Mouse (Mus musculus): Measurements from ENCODE around the gene Ccdc113.

- no peak for TF ChIP-seq POLR2A (IDR thresholded peaks at IDR 0.05; ENCODE audit: control insufficient read depth, extremely low read depth, insufficient read depth, low read length, poor library complexity)
- TF ChIP-seq CTCF (IDR thresholded peaks at IDR 0.05; ENCODE audit: borderline replicate concordance, control insufficient read depth, extremely low read depth, insufficient read depth, low read length, poor library complexity), result no peak
These were observed 66.0 kb downstream of the Ccdc113 start for GRCm38 (mm10) chr8:95599861-95600260.
